Mouse (Mus musculus): ENCODE measurements around the gene Rpusd2.
"Not testable (repeated sequence)": the region's sequence is repeated elsewhere in the genome, so short reads cannot be mapped to it uniquely, and the experiment has no call there.

The Rpusd2 gene

GRCm38 (mm10) chr2:119034656-119035396 is at the start of gene Rpusd2:
TSS of gene Rpusd2 (plus strand) at chr2:119034790.
- DNase-seq: peak; percentile 91

- DNase-seq: peak; percentile 32
These were observed 39.1 kb upstream of the Rpusd2 start for GRCm38 (mm10) chr2:118995490-118995889.

- DNase-seq: no peak
These were observed 38.4 kb upstream of the Rpusd2 start for GRCm38 (mm10) chr2:118995919-118996797.

- DNase-seq: no peak
These were observed 37.8 kb upstream of the Rpusd2 start for GRCm38 (mm10) chr2:118996798-118997105.

- no peak for DNase-seq
These were observed 36.3 kb upstream of the Rpusd2 start for GRCm38 (mm10) chr2:118998115-118998866.

GRCm38 (mm10) chr2:118999025-118999639 is 35.5 kb upstream of the Rpusd2 start:
- no peak for DNase-seq

- no peak for DNase-seq
These were observed 27.7 kb upstream of the Rpusd2 start for GRCm38 (mm10) chr2:119006886-119007285.

GRCm38 (mm10) chr2:119009376-119009775 is 25.2 kb upstream of the Rpusd2 start:
- DNase-seq: no peak

- no peak for DNase-seq
These were observed 19.6 kb upstream of the Rpusd2 start for GRCm38 (mm10) chr2:119014989-119015388.

- no peak for DNase-seq
These were observed 18.9 kb upstream of the Rpusd2 start for GRCm38 (mm10) chr2:119015604-119016180.

- not testable (repeated sequence) for DNase-seq
These were observed 18.3 kb upstream of the Rpusd2 start for GRCm38 (mm10) chr2:119016312-119016711.

- DNase-seq: no peak
These were observed 16.9 kb upstream of the Rpusd2 start for GRCm38 (mm10) chr2:119017647-119018046.

- DNase-seq: no peak
These were observed 16.0 kb upstream of the Rpusd2 start for GRCm38 (mm10) chr2:119018391-119019122.

- no peak for DNase-seq
These were observed 15.5 kb upstream of the Rpusd2 start for GRCm38 (mm10) chr2:119019131-119019530.

- DNase-seq: no peak
These were observed 15.1 kb upstream of the Rpusd2 start for GRCm38 (mm10) chr2:119019538-119019937.

- no peak for DNase-seq
These were observed 11.4 kb upstream of the Rpusd2 start for GRCm38 (mm10) chr2:119023154-119023660.

- no peak for DNase-seq
These were observed 9.9 kb upstream of the Rpusd2 start for GRCm38 (mm10) chr2:119024536-119025238.

GRCm38 (mm10) chr2:119025239-119025616 is 9.4 kb upstream of the Rpusd2 start:
- DNase-seq: no peak

- DNase-seq: no peak
These were observed 7.6 kb upstream of the Rpusd2 start for GRCm38 (mm10) chr2:119026951-119027350.

- DNase-seq: peak; percentile 91
These were observed 5.5 kb upstream of the Rpusd2 start, which contains the start of gene Ccdc32 for GRCm38 (mm10) chr2:119028941-119029551. TSS of gene Ccdc32 (minus strand) at chr2:119029393.

Data from right cerebral cortex, postnatal 25 days (tissue).